Mouse (Mus musculus): ENCODE measurements around the gene Gng12.

- no peak for TF ChIP-seq EP300 (IDR thresholded peaks at IDR 0.05)
- TF ChIP-seq CTCF (IDR thresholded peaks at IDR 0.05), result no peak
Measured at GRCm38 (mm10) chr6:67030416-67030815, 134.2 kb downstream of the Gng12 start.
